Mouse (Mus musculus): ENCODE data around the gene Luc7l3.

GRCm38 (mm10) chr11:94322636-94323035, 848 bp upstream of the Luc7l3 start:
- TF ChIP-seq TCF12 (IDR thresholded peaks at IDR 0.05; ENCODE audit: low read depth, low read length) = no peak
- TF ChIP-seq MYC (IDR thresholded peaks at IDR 0.05; ENCODE audit: low read depth, low read length) = no peak
- TF ChIP-seq POLR2A (IDR thresholded peaks at IDR 0.05; ENCODE audit: control insufficient read depth in 1 of 2, insufficient read depth in 1 of 2, low read depth in 1 of 2, low read length in 2 of 2, poor library complexity in 1 of 2) = no peak
- TF ChIP-seq CTCF (IDR thresholded peaks at IDR 0.05 in 2 of 3, conservative IDR thresholded peaks at IDR 0.05 in 1 of 3; ENCODE audit: control insufficient read depth in 1 of 3, insufficient read depth in 1 of 3, low read depth in 2 of 3, low read length in 3 of 3, poor library complexity in 1 of 3, severe bottlenecking in 1 of 3) = no peak
- TF ChIP-seq E2F4 (IDR thresholded peaks at IDR 0.05; ENCODE audit: borderline replicate concordance, low read depth, low read length) = no peak
- TF ChIP-seq TAL1 (IDR thresholded peaks at IDR 0.05; ENCODE audit: low read length) = no peak
- no peak for TF ChIP-seq UBTF (IDR thresholded peaks at IDR 0.05; ENCODE audit: borderline replicate concordance, insufficient read depth, low read depth, low read length)
- TF ChIP-seq MAZ (IDR thresholded peaks at IDR 0.05; ENCODE audit: low read depth, low read length) = no peak
- no peak for TF ChIP-seq USF1 (IDR thresholded peaks at IDR 0.05; ENCODE audit: low read depth, low read length)
- TF ChIP-seq MYB (IDR thresholded peaks at IDR 0.05; ENCODE audit: low read depth, low read length) = no peak
- no peak for TF ChIP-seq EP300 (IDR thresholded peaks at IDR 0.05; ENCODE audit: low read depth in 1 of 2, low read length in 2 of 2)
- no peak for TF ChIP-seq ZMIZ1 (IDR thresholded peaks at IDR 0.05; ENCODE audit: low read depth, low read length)

Data from MEL (cell line).